Mouse (Mus musculus): Measurements from ENCODE around the gene Plxna3. TPM values are rescaled to one million over a fixed set of nuclear protein-coding genes. Genes with fewer than 3 reads are reported as not detected.
A peak's percentile ranks its signal among the peaks of the same experiment; 100 is the strongest.
"Not testable (repeated sequence)": the region's sequence is repeated elsewhere in the genome, so short reads cannot be mapped to it uniquely, and the experiment has no call there.

Plxna3 gene
- total and polyA plus RNA-seq, 3 experiments: 3.0 to 24.0 (median 18.8) TPM

- TF ChIP-seq POLR2AphosphoS5 (IDR thresholded peaks at IDR 0.05; ENCODE audit: insufficient replicate concordance, low read depth, low read length) (no peak), GATA2 (IDR thresholded peaks at IDR 0.05; ENCODE audit: borderline replicate concordance, low read depth, low read length) (no peak), TAL1 (conservative IDR thresholded peaks at IDR 0.05; ENCODE audit: low read depth, low read length) (no peak), CTCF (IDR thresholded peaks at IDR 0.05; ENCODE audit: low read depth, low read length) (no peak), GATA1 (IDR thresholded peaks at IDR 0.05; ENCODE audit: borderline replicate concordance, low read length) (no peak)
- Histone ChIP-seq H3K4me1 (ENCODE audit: insufficient read depth, low read depth, low read length) (peaks cover 23% of the 10 kb centered on the region), H3K36me3 (replicated peaks) (peaks cover 74% of the 10 kb centered on the region), H3K9me3 (replicated peaks) (no peaks in the 10 kb centered on the region), H3K4me3 (ENCODE audit: low read depth, low read length) (peak within 1 kb of the TSS; percentile 77), H3K27me3 (ENCODE audit: insufficient read depth, low read length) (no peaks in the 10 kb centered on the region)
- ATAC-seq (ENCODE audit: extremely low read depth, insufficient number of reproducible peaks, low FRiP score, poor library complexity, severe bottlenecking) (peak; percentile 90), DNase-seq (ENCODE audit: low spot score) (peak; percentile 87)
These were observed 16.1 kb upstream of the Plxna3 start, which contains the start of gene Fam50a for GRCm38 (mm10) chrX:74312540-74313464. Gene Fam50a (plus strand): TSS chrX:74313033.

DNA sequence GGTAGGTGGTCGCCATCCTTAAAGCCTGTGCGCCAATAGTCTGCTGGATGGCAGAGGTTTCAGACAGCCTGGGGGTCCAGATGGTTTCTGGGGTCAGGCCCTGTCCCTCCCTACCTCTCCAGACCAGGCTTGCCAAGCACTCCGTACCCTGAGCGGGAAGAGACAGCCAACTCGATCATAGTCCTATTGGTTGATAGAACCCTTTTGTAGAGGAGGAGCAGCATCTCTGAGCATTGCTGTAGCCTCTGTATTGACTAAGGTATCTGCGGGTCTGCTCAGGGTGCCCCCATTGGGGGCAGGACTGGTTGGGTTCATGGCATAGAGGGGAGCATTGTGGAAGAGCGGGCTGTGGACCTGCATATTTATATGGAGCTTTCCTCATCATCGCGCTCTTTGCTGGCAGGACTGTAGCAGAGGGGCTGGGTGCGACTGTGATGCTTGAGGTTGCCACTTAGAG is 377 bp downstream of the Plxna3 start:
- Histone ChIP-seq H3K36me3 (replicated peaks) (peaks cover 36% of the 10 kb centered on the region), H3K4me3 (ENCODE audit: low read depth, low read length) (peak overlapping the region; percentile 72), H3K27me3 (ENCODE audit: insufficient read depth, low read length) (no peaks in the 10 kb centered on the region), H3K4me1 (ENCODE audit: insufficient read depth, low read depth, low read length) (peaks cover 54% of the 10 kb centered on the region), H3K9me3 (replicated peaks) (no peaks in the 10 kb centered on the region)
- ATAC-seq (ENCODE audit: extremely low read depth, insufficient number of reproducible peaks, low FRiP score, poor library complexity, severe bottlenecking) (no peak), DNase-seq (ENCODE audit: low spot score) (no peak)
- TF ChIP-seq CTCF (IDR thresholded peaks at IDR 0.05; ENCODE audit: low read depth, low read length) (no peak), TAL1 (conservative IDR thresholded peaks at IDR 0.05; ENCODE audit: low read depth, low read length) (no peak), POLR2AphosphoS5 (IDR thresholded peaks at IDR 0.05; ENCODE audit: insufficient replicate concordance, low read depth, low read length) (no peak), GATA1 (IDR thresholded peaks at IDR 0.05; ENCODE audit: borderline replicate concordance, low read length) (no peak), GATA2 (IDR thresholded peaks at IDR 0.05; ENCODE audit: borderline replicate concordance, low read depth, low read length) (no peak)

DNA sequence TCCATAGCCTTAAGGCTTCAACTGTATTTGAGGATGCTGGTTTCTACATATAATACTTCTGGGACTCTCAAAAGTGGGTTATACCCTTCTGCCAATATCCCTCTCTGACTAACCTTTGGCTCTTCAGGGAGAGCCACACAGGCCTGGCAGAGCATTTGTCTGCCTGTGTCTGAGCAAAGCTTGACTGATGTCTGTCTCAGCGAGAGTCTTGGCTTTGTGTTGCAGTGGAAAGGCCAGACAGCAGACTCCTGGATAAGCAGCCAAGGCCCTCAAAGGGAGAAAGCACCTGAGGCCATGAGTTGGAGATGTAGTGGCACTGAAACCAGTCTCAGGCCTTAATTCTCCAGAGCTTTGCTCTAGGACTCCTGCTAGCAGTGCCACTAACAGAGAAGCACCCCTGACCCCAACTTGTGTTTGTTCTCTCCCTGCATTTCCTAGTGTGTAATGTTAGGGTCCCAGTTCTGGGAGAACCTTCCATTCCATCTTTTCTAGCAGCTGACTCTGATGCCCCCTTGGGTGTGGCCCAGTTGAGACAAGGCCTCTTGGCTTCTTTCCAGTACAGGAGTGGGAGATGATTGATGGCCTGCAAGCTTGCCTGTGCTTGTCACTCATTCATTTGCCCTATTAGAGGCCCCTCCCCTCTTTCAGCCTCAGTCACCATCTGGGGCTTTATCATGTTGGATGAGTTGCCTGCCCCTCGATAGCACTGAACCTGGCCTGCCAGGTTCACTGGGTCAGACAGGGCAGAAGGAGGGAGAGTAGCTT is 1.5 kb downstream of the Plxna3 start:
- H3K4me1 ChIP-seq (ENCODE audit: insufficient read depth, low read depth, low read length): peaks cover 56% of the 10 kb centered on the region
- DNase-seq (ENCODE audit: low spot score): no peak
- peaks cover 47% of the 10 kb centered on the region for H3K36me3 ChIP-seq (replicated peaks)
- no peaks in the 10 kb centered on the region for H3K9me3 ChIP-seq (replicated peaks)
- TF ChIP-seq GATA1 (IDR thresholded peaks at IDR 0.05; ENCODE audit: borderline replicate concordance, low read length) (no peak), TAL1 (conservative IDR thresholded peaks at IDR 0.05; ENCODE audit: low read depth, low read length) (no peak), CTCF (IDR thresholded peaks at IDR 0.05; ENCODE audit: low read depth, low read length) (no peak), GATA2 (IDR thresholded peaks at IDR 0.05; ENCODE audit: borderline replicate concordance, low read depth, low read length) (no peak), POLR2AphosphoS5 (IDR thresholded peaks at IDR 0.05; ENCODE audit: insufficient replicate concordance, low read depth, low read length) (no peak)
- peak overlapping the region; percentile 72; the same call in 1 of the 2 replicates for H3K4me3 ChIP-seq (ENCODE audit: low read depth, low read length)
- no peak for ATAC-seq (ENCODE audit: extremely low read depth, insufficient number of reproducible peaks, low FRiP score, poor library complexity, severe bottlenecking)
- H3K27me3 ChIP-seq (ENCODE audit: insufficient read depth, low read length): no peaks in the 10 kb centered on the region

GRCm38 (mm10) chrX:74352645-74353466 is 24.0 kb downstream of the Plxna3 start:
- TF ChIP-seq GATA1 (IDR thresholded peaks at IDR 0.05; ENCODE audit: borderline replicate concordance, low read length) (no peak), GATA2 (IDR thresholded peaks at IDR 0.05; ENCODE audit: borderline replicate concordance, low read depth, low read length) (no peak), POLR2AphosphoS5 (IDR thresholded peaks at IDR 0.05; ENCODE audit: insufficient replicate concordance, low read depth, low read length) (no peak), CTCF (IDR thresholded peaks at IDR 0.05; ENCODE audit: low read depth, low read length) (no peak), TAL1 (conservative IDR thresholded peaks at IDR 0.05; ENCODE audit: low read depth, low read length) (no peak)
- peak overlapping the region; percentile 70 for H3K4me3 ChIP-seq (ENCODE audit: low read depth, low read length)
- no peak for DNase-seq (ENCODE audit: low spot score)
- no peaks in the 10 kb centered on the region for H3K9me3 ChIP-seq (replicated peaks)
- no peaks in the 10 kb centered on the region for H3K36me3 ChIP-seq (replicated peaks)
- H3K27me3 ChIP-seq (ENCODE audit: insufficient read depth, low read length): no peaks in the 10 kb centered on the region
- H3K4me1 ChIP-seq (ENCODE audit: insufficient read depth, low read depth, low read length): peaks cover 6% of the 10 kb centered on the region
- no peak for ATAC-seq (ENCODE audit: extremely low read depth, insufficient number of reproducible peaks, low FRiP score, poor library complexity, severe bottlenecking)

- TF ChIP-seq CTCF (IDR thresholded peaks at IDR 0.05; ENCODE audit: low read depth, low read length) (no peak), GATA2 (IDR thresholded peaks at IDR 0.05; ENCODE audit: borderline replicate concordance, low read depth, low read length) (no peak), TAL1 (conservative IDR thresholded peaks at IDR 0.05; ENCODE audit: low read depth, low read length) (no peak), GATA1 (IDR thresholded peaks at IDR 0.05; ENCODE audit: borderline replicate concordance, low read length) (no peak), POLR2AphosphoS5 (IDR thresholded peaks at IDR 0.05; ENCODE audit: insufficient replicate concordance, low read depth, low read length) (no peak)
- DNase-seq (ENCODE audit: low spot score): peak; percentile 64
- no peaks in the 10 kb centered on the region for H3K36me3 ChIP-seq (replicated peaks)
- peak; percentile 60 for ATAC-seq (ENCODE audit: extremely low read depth, insufficient number of reproducible peaks, low FRiP score, poor library complexity, severe bottlenecking)
- peak within 1 kb of the TSS; percentile 70 for H3K4me3 ChIP-seq (ENCODE audit: low read depth, low read length)
- no peaks in the 10 kb centered on the region for H3K9me3 ChIP-seq (replicated peaks)
- no peaks in the 10 kb centered on the region for H3K27me3 ChIP-seq (ENCODE audit: insufficient read depth, low read length)
- H3K4me1 ChIP-seq (ENCODE audit: insufficient read depth, low read depth, low read length): peaks cover 6% of the 10 kb centered on the region
These were observed 24.6 kb downstream of the Plxna3 start, which contains the start of gene Lage3 for GRCm38 (mm10) chrX:74353467-74353770. Gene Lage3 (minus strand): TSS chrX:74353618.

DNA sequence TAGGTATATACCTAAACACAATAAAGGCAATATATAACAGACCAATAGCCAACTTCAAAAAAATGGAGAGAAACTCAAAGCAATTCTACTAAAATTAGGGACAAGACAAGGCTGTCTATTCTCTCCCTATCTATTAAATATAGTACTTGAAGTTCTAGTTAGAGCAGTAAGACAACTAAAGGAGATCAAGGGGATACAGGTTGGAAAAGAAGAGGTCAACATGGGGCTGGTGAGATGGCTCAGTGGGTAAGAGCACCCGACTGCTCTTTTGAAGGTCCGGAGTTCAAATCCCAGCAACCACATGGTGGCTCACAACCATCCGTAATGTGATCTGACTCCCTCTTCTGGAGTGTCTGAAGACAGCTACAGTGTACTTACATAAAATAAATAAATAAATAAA is 28.2 kb downstream of the Plxna3 start:
- H3K9me3 ChIP-seq (replicated peaks); DNase-seq (ENCODE audit: low spot score); H3K27me3 ChIP-seq (ENCODE audit: insufficient read depth, low read length); H3K4me1 ChIP-seq (ENCODE audit: insufficient read depth, low read depth, low read length); H3K4me3 ChIP-seq (ENCODE audit: low read depth, low read length); H3K36me3 ChIP-seq (replicated peaks); ATAC-seq (ENCODE audit: extremely low read depth, insufficient number of reproducible peaks, low FRiP score, poor library complexity, severe bottlenecking): not testable (repeated sequence)

Data from G1E (cell line).